Mouse (Mus musculus) liver, embryonic 13.5 days (tissue): Measurements from ENCODE around the gene Tet3. TPM values are rescaled to one million over a fixed set of nuclear protein-coding genes. Genes with fewer than 3 reads are reported as not detected.
A peak's percentile ranks its signal among the peaks of the same experiment; 100 is the strongest.

Experiments used
- ATAC-seq: fragments of 200-750 bp; cut with Nextera tagmentation; 2 replicates; pipeline ENCODE4 v1.8.0; 2017; ENCODE audit warnings: low read depth, mild to moderate bottlenecking, moderate number of reproducible peaks, moderate library complexity
- DNase-seq: peaks from one replicate; pipeline ENCODE4 v3.0.0; 2022
- H3K27ac ChIP-seq: fragments of 300-500 bp; sonication (generic); 2 replicates; pipeline ENCODE4 v1.5.1; 2015; ENCODE audit warnings: moderate library complexity, mild to moderate bottlenecking, inconsistent platforms
- H3K27me3 ChIP-seq: fragments of 300-500 bp; sonication (generic); 2 replicates; pipeline ENCODE4 v1.6.1; 2015; ENCODE audit warnings: mild to moderate bottlenecking, inconsistent platforms
- H3K36me3 ChIP-seq: fragments of 300-500 bp; sonication (generic); 2 replicates; pipeline ENCODE4 v1.6.1; 2015; ENCODE audit warnings: mild to moderate bottlenecking, inconsistent platforms
- H3K4me1 ChIP-seq: fragments of 300-500 bp; sonication (generic); replicated peaks from 2 replicates; pipeline ENCODE4 v1.6.1; 2015; ENCODE audit warnings: inconsistent platforms
- H3K4me2 ChIP-seq: fragments of 300-500 bp; sonication (generic); 2 replicates; pipeline ENCODE4 v1.6.1; 2015; ENCODE audit warnings: inconsistent platforms, mild to moderate bottlenecking, moderate library complexity
- H3K4me3 ChIP-seq: fragments of 300-500 bp; sonication (generic); replicated peaks from 2 replicates; pipeline ENCODE4 v1.5.1; 2015; ENCODE audit warnings: mild to moderate bottlenecking, inconsistent platforms
- H3K9ac ChIP-seq: fragments of 300-500 bp; sonication (generic); 2 replicates; pipeline ENCODE4 v1.6.1; 2015; ENCODE audit warnings: mild to moderate bottlenecking, inconsistent platforms
- H3K9me3 ChIP-seq: fragments of 300-500 bp; sonication (generic); replicated peaks from 2 replicates; pipeline ENCODE4 v1.6.1; 2016; ENCODE audit warnings: inconsistent platforms
- WGBS: fragments of 180-500 bp; shearing (Covaris S2); methylation state at CpG from one replicate; pipeline ENCODE4 v1.1.7; 2015; ENCODE audit not compliant: insufficient replicate concordance; 5-methylcytosine and 5-hydroxymethylcytosine counted together
- microRNA-seq: library from miRNA; unstranded; fragments of <30 nt; microRNA quantifications from one replicate; pipeline ENCODE4, GENCODE M21; 2016
- polyA plus RNA-seq: library from polyadenylated mRNA; unstranded; fragments of >200 nt; fragmentation: Nextera tagmentation; extraction: Ambion mirVana; gene quantifications from 2 replicates; pipeline ENCODE4 v1.2.1, GENCODE M21; 2015

Tet3 gene
- polyA plus RNA-seq, 1 experiment from 2014 or later = 10.4 TPM

- peak overlapping the region; percentile 83 for H3K4me3 ChIP-seq
- H3K36me3 ChIP-seq = peaks cover 31% of the 10 kb centered on the region
- H3K9ac ChIP-seq = peak overlapping the region; percentile 88
- no peaks in the 10 kb centered on the region for H3K9me3 ChIP-seq
- ATAC-seq (no peak), DNase-seq (peak; percentile 69)
- peak overlapping the region; percentile 92 for H3K27ac ChIP-seq
- H3K4me1 ChIP-seq = peaks cover 64% of the 10 kb centered on the region
- peak overlapping the region; percentile 81 for H3K4me2 ChIP-seq
- no peaks in the 10 kb centered on the region for H3K27me3 ChIP-seq
- WGBS = 3% methylated on average over 10 of the region's 10 CpGs
These were observed 142.9 kb downstream of the Tet3 start for GRCm38 (mm10) chr6:83316022-83316421.

GRCm38 (mm10) chr6:83315293-83315692 lies 143.6 kb downstream of the Tet3 start:
- DNase-seq = no peak
- Histone ChIP-seq H3K4me2 (peak overlapping the region; percentile 81), H3K27ac (peak overlapping the region; percentile 92)

GRCm38 (mm10) chr6:83312514-83312913 lies 146.4 kb downstream of the Tet3 start:
- peaks cover 65% of the 10 kb centered on the region for H3K4me1 ChIP-seq
- 37% methylated on average over 8 of the region's 8 CpGs for WGBS
- H3K4me3 ChIP-seq = no peak overlapping the region
- peak overlapping the region; percentile 55 for H3K9ac ChIP-seq
- no peaks in the 10 kb centered on the region for H3K9me3 ChIP-seq
- ATAC-seq (peak; percentile 71), DNase-seq (peak; percentile 77)
- peak overlapping the region; percentile 92 for H3K27ac ChIP-seq
- peak overlapping the region; percentile 52 for H3K4me2 ChIP-seq
- H3K36me3 ChIP-seq = peaks cover 65% of the 10 kb centered on the region
- no peaks in the 10 kb centered on the region for H3K27me3 ChIP-seq

More at GRCm38 (mm10) chr6:83315293-83315692, 143.6 kb downstream of the Tet3 start:
- Histone ChIP-seq H3K9ac (peak overlapping the region; percentile 88), H3K4me3 (peak overlapping the region; percentile 83), H3K9me3 (no peaks in the 10 kb centered on the region), H3K36me3 (peaks cover 39% of the 10 kb centered on the region), H3K27me3 (no peaks in the 10 kb centered on the region), H3K4me1 (peaks cover 70% of the 10 kb centered on the region)
- no peak for ATAC-seq

Small RNAs within 50 kb of the gene (microRNA-seq; reads per million reads assigned to microRNA genes)
- gene Mir6374 = not detected

Other genes starting within 250 kb of the Tet3 start
- 0.86 and 0.89 TPM in 2 replicates for gene Slc4a5, start 239.3 kb downstream of the Tet3 start, polyA plus RNA-seq
- 90.3 and 106 TPM in 2 replicates for gene Mthfd2, start 133.2 kb downstream of the Tet3 start, polyA plus RNA-seq
- gene Mob1a, start 133.1 kb downstream of the Tet3 start, polyA plus RNA-seq = 36.9 and 46.5 TPM in 2 replicates
- 329 and 343 TPM in 2 replicates for gene Bola3, start 109.9 kb downstream of the Tet3 start, polyA plus RNA-seq
- gene Dguok, start 47.9 kb upstream of the Tet3 start, polyA plus RNA-seq = 25.3 and 29.1 TPM in 2 replicates
- 5.9 and 6.1 TPM in 2 replicates for gene Actg2, start 77.2 kb upstream of the Tet3 start, polyA plus RNA-seq
- gene Stambp, start 113.6 kb upstream of the Tet3 start, polyA plus RNA-seq = 10.8 and 14.1 TPM in 2 replicates
- 3.1 and 3.7 TPM in 2 replicates for gene Clec4f, start 197.1 kb upstream of the Tet3 start, polyA plus RNA-seq
- gene Cd207, start 218.8 kb upstream of the Tet3 start, polyA plus RNA-seq = 0.15 and 0.28 TPM in 2 replicates